Mouse (Mus musculus) heart, embryonic 12.5 days (tissue): ENCODE measurements around the gene Plekhh2. TPM values are rescaled to one million over a fixed set of nuclear protein-coding genes. Genes with fewer than 3 reads are reported as not detected.
A peak's percentile ranks its signal among the peaks of the same experiment; 100 is the strongest.

Experiments
- ATAC-seq: fragments of 200-750 bp; cut with Nextera tagmentation; 2 replicates; pipeline ENCODE4 v1.8.0; 2017; ENCODE audit warnings: moderate TSS enrichment, moderate library complexity; ENCODE audit not compliant: insufficient number of reproducible peaks, low FRiP score
- H3K27ac ChIP-seq: fragments of 300-500 bp; sonication (generic); 2 replicates; pipeline ENCODE4 v1.5.1; 2016; ENCODE audit warnings: mild to moderate bottlenecking, moderate library complexity; ENCODE audit not compliant: poor library complexity, severe bottlenecking
- H3K27me3 ChIP-seq: fragments of 300-500 bp; sonication (generic); replicated peaks from 2 replicates; pipeline ENCODE4 v1.6.1; 2016; ENCODE audit warnings: mild to moderate bottlenecking, moderate library complexity
- H3K36me3 ChIP-seq: fragments of 300-500 bp; sonication (generic); 2 replicates; pipeline ENCODE4 v1.6.1; 2016; ENCODE audit warnings: mild to moderate bottlenecking, moderate library complexity
- H3K4me1 ChIP-seq: fragments of 300-500 bp; sonication (generic); replicated peaks from 2 replicates; pipeline ENCODE4 v1.6.1; 2016; ENCODE audit warnings: mild to moderate bottlenecking
- H3K4me2 ChIP-seq: fragments of 300-500 bp; sonication (generic); 2 replicates; pipeline ENCODE4 v1.6.1; 2016; ENCODE audit warnings: mild to moderate bottlenecking, moderate library complexity
- H3K4me3 ChIP-seq: fragments of 300-500 bp; sonication (generic); 2 replicates; pipeline ENCODE4 v1.5.1; 2016; ENCODE audit warnings: mild to moderate bottlenecking
- H3K9ac ChIP-seq: fragments of 300-500 bp; sonication (generic); 2 replicates; pipeline ENCODE4 v1.6.1; 2016; ENCODE audit warnings: mild to moderate bottlenecking, moderate library complexity
- H3K9me3 ChIP-seq: fragments of 300-500 bp; sonication (generic); replicated peaks from 2 replicates; pipeline ENCODE4 v1.6.1; 2016; ENCODE audit warnings: mild to moderate bottlenecking, moderate library complexity
- WGBS: fragments of 180-500 bp; shearing (Covaris S2); methylation state at CpG from one replicate; pipeline ENCODE4 v1.1.7; 2016; 5-methylcytosine and 5-hydroxymethylcytosine counted together
- polyA plus RNA-seq: library from polyadenylated mRNA; unstranded; fragments of >200 nt; fragmentation: Nextera tagmentation; extraction: Ambion mirVana; gene quantifications from 2 replicates; pipeline ENCODE4 v1.2.1, GENCODE M21; 2016

The Plekhh2 gene
- polyA plus RNA-seq, 1 experiment from 2014 or later = 3.3 TPM

DNA sequence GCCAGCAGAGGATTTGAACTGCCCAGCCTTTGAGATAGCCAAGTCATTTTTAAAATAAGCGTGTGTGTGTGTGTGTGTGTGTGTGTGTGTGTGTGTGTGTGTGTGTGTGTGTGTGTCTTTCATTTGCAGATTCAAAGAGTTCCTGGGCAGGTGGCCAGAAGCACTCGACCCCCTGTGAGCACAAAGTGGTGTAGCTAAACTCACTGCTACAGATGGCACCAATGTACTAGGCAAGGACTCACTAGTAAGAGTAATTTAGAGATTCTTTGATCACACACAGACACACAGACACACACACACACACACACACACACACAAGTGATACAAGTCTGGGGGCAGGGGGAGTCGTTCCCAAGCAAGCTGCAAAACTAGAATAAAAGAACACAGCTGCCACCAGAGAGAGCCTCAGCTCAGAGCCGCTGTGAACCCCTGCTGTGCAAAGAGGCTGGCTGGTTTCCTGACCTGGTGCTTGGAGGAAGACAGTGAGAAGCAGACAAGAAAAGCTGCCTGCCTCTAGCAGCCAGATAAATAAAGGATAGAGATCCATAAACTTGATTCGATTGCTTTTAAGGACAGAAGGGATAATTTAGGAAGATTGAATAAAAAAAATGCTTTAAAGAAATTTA lies 19.3 kb upstream of the Plekhh2 start:
- no peak overlapping the region for H3K27ac ChIP-seq
- no peaks in the 10 kb centered on the region; the same call in 1 of the 2 replicates for H3K9me3 ChIP-seq
- H3K27me3 ChIP-seq = no peaks in the 10 kb centered on the region
- no peak overlapping the region for H3K4me2 ChIP-seq
- no peak overlapping the region for H3K9ac ChIP-seq
- no peak for ATAC-seq
- H3K4me1 ChIP-seq = no peaks in the 10 kb centered on the region
- no peaks in the 10 kb centered on the region for H3K36me3 ChIP-seq
- 43% methylated on average over 5 of the region's 5 CpGs for WGBS
- H3K4me3 ChIP-seq = no peak overlapping the region

- 82% methylated on average over 5 of the region's 5 CpGs for WGBS
- no peak for ATAC-seq
- H3K4me2 ChIP-seq = no peak overlapping the region
Observed at GRCm38 (mm10) chr17:84497026-84497425, 14.7 kb upstream of the Plekhh2 start.

DNA sequence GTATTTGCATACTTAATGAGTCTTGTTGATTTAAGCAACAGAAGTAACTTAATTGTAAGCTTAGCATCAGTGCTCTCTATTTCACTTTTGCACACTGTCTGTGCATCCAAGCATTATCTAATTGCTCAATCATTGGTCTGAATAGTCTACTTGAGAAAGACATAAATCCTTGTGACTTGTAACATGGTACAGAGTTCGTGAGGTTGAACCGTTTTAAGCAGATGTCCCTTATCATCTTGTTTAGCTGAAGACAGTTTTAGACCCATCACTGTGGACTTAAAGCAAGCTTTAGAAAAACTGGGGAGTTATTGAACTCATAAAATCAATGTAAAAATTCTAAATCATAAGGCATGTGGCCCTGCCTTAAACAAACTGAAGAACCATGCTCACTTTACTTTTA lies 14.1 kb upstream of the Plekhh2 start:
- H3K4me1 ChIP-seq = no peaks in the 10 kb centered on the region
- WGBS = 58% methylated on average over 2 of the region's 2 CpGs
- no peak for ATAC-seq
- no peaks in the 10 kb centered on the region for H3K9me3 ChIP-seq
- no peak overlapping the region for H3K4me3 ChIP-seq
- no peak overlapping the region for H3K27ac ChIP-seq
- H3K9ac ChIP-seq = no peak overlapping the region
- no peaks in the 10 kb centered on the region for H3K27me3 ChIP-seq
- H3K4me2 ChIP-seq = no peak overlapping the region
- H3K36me3 ChIP-seq = no peaks in the 10 kb centered on the region

More at GRCm38 (mm10) chr17:84497026-84497425, 14.7 kb upstream of the Plekhh2 start:
- Histone ChIP-seq H3K27ac (no peak overlapping the region), H3K4me3 (no peak overlapping the region), H3K36me3 (no peaks in the 10 kb centered on the region), H3K27me3 (no peaks in the 10 kb centered on the region), H3K9me3 (no peaks in the 10 kb centered on the region), H3K4me1 (no peaks in the 10 kb centered on the region), H3K9ac (no peak overlapping the region)

- no peak overlapping the region for H3K4me3 ChIP-seq
- no peaks in the 10 kb centered on the region for H3K27me3 ChIP-seq
- no peaks in the 10 kb centered on the region for H3K4me1 ChIP-seq
- H3K9me3 ChIP-seq = no peaks in the 10 kb centered on the region
- no peak overlapping the region for H3K27ac ChIP-seq
- H3K4me2 ChIP-seq = no peak overlapping the region
- H3K36me3 ChIP-seq = no peaks in the 10 kb centered on the region
- no peak for ATAC-seq
- H3K9ac ChIP-seq = no peak overlapping the region
- WGBS = 64% methylated on average over 3 of the region's 3 CpGs
Observed at GRCm38 (mm10) chr17:84497972-84498604, 13.6 kb upstream of the Plekhh2 start.

- ATAC-seq = no peak
- Histone ChIP-seq H3K4me1 (no peaks in the 10 kb centered on the region), H3K27me3 (no peaks in the 10 kb centered on the region), H3K36me3 (no peaks in the 10 kb centered on the region), H3K9ac (no peak overlapping the region), H3K4me3 (no peak overlapping the region), H3K4me2 (no peak overlapping the region), H3K27ac (no peak overlapping the region), H3K9me3 (no peaks in the 10 kb centered on the region)
- 67% methylated on average over 5 of the region's 5 CpGs for WGBS
Observed at GRCm38 (mm10) chr17:84498639-84499038, 13.1 kb upstream of the Plekhh2 start.

GRCm38 (mm10) chr17:84502341-84502740 lies 9.4 kb upstream of the Plekhh2 start:
- H3K4me2 ChIP-seq = no peak overlapping the region
- H3K27me3 ChIP-seq = no peaks in the 10 kb centered on the region
- H3K27ac ChIP-seq = no peak overlapping the region
- no peak overlapping the region for H3K4me3 ChIP-seq
- no peaks in the 10 kb centered on the region for H3K4me1 ChIP-seq
- ATAC-seq = no peak
- WGBS = 55% methylated on average over 3 of the region's 3 CpGs
- no peaks in the 10 kb centered on the region for H3K36me3 ChIP-seq
- H3K9me3 ChIP-seq = no peaks in the 10 kb centered on the region
- no peak overlapping the region for H3K9ac ChIP-seq

DNA sequence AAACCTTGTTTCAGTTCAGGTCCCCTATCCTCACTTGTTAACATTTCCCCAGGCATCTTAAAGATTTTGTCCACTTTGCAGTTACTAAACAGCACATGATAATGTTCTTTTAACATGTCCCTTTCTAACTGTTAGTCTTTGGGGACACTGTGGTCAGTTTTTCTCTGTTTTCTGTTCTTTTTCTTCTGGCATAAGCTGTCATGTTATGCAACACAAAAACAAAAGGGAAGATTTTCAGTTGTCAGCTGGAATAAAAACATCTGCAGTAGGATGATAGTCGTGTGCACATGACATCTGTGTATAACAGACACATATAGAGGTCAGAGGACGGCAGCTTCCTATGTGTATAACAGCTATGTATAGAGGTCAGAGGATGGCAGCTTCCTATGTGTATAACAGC lies 5.8 kb upstream of the Plekhh2 start:
- H3K4me3 ChIP-seq = no peak overlapping the region
- peaks cover 9% of the 10 kb centered on the region for H3K4me1 ChIP-seq
- no peak overlapping the region for H3K4me2 ChIP-seq
- no peak overlapping the region for H3K27ac ChIP-seq
- no peaks in the 10 kb centered on the region for H3K27me3 ChIP-seq
- WGBS = 69% methylated on average over 2 of the region's 2 CpGs
- no peak overlapping the region for H3K9ac ChIP-seq
- no peaks in the 10 kb centered on the region for H3K36me3 ChIP-seq
- no peaks in the 10 kb centered on the region for H3K9me3 ChIP-seq
- ATAC-seq = no peak

GRCm38 (mm10) chr17:84508736-84509135 lies 3.0 kb upstream of the Plekhh2 start:
- no peak for ATAC-seq
- WGBS = 40% methylated on average over 3 of the region's 3 CpGs
- Histone ChIP-seq H3K9me3 (no peaks in the 10 kb centered on the region), H3K4me3 (no peak overlapping the region), H3K4me2 (no peak overlapping the region), H3K27ac (no peak overlapping the region), H3K9ac (no peak overlapping the region), H3K4me1 (peaks cover 15% of the 10 kb centered on the region), H3K36me3 (no peaks in the 10 kb centered on the region), H3K27me3 (no peaks in the 10 kb centered on the region)

DNA sequence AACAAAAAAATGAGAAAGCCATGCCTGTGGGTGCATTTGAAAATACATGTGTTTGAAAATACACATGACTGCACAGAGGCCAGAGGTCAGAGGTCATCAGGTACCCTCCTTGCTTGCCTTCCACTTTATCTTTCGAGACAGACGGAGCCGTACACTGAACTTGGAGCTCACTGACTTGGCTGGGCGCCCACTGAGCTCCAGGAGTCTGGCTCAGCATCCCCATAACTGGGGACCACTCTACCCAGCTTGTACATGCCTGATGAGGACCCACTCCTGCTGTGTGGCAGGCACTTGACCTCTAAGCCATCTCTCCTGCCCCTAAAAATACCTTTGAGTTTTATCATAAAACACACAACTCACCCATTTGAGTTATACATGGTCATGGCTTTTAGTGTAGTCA lies 2.5 kb upstream of the Plekhh2 start:
- Histone ChIP-seq H3K36me3 (no peaks in the 10 kb centered on the region), H3K4me1 (peaks cover 15% of the 10 kb centered on the region), H3K27ac (peak overlapping the region; percentile 14; the same call in 1 of the 2 replicates), H3K9ac (no peak overlapping the region), H3K4me3 (no peak overlapping the region), H3K27me3 (no peaks in the 10 kb centered on the region), H3K9me3 (no peaks in the 10 kb centered on the region), H3K4me2 (no peak overlapping the region)
- 40% methylated on average over 4 of the region's 4 CpGs for WGBS
- ATAC-seq = no peak

DNA sequence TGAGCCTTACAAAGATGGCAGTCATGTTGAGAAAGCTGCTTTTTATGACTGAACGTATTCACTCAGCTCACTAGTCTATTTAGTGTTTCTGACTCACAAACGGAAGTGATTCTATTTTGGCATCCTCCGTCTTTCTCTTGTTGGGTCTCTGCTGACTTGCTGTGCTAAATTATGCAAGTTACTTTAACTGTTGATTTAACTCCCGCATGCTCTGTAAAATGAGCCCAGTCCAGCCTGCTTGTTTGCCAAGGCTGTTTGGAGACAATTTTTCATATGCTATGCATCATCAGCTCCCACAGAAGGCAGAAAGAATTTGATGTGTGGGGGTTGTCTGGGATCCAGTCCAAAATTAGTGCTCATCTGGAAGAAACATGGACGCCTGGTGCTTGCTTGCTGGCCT lies 1.3 kb upstream of the Plekhh2 start:
- Histone ChIP-seq H3K9me3 (no peaks in the 10 kb centered on the region), H3K9ac (no peak overlapping the region), H3K36me3 (no peaks in the 10 kb centered on the region), H3K27ac (no peak overlapping the region), H3K4me1 (peaks cover 15% of the 10 kb centered on the region), H3K27me3 (no peaks in the 10 kb centered on the region), H3K4me2 (no peak overlapping the region), H3K4me3 (no peak overlapping the region)
- WGBS = 60% methylated on average over 5 of the region's 5 CpGs
- no peak for ATAC-seq

DNA sequence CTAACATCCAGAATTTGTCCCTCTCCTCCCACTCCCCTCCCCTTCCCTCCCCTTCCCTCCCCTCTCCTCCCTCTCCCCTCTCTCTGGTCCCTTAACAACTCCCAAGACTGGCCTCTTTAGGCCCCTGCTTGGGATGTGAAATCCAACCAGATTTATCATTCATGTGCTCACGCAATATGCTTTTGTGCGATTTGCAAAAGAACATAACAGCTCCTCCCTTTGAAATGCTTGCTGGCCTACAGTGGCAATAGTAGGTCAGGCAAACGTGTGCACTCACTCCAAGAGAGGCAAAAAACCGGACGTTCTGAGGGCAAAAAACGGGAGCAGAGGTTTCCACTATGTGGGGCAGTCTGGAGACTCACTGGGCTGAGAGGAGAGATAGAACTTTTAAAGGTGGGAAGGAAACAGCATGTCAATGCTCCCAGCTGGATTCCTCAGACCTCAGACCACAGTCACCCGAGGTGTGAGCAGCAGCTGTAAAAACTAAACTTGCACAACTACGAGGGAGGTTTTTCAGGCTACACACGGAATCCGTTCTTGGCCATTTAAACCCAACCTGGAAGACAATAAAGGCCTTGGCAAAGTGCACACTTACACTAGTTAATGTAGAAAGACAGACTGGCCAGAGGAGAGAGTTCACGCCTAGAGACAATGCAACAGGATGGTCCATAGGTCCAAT lies 595 bp upstream of the Plekhh2 start:
- Histone ChIP-seq H3K4me3 (peak overlapping the region; percentile 86), H3K9me3 (no peaks in the 10 kb centered on the region), H3K27ac (peak overlapping the region; percentile 41; the same call in 1 of the 2 replicates), H3K36me3 (no peaks in the 10 kb centered on the region), H3K27me3 (no peaks in the 10 kb centered on the region), H3K9ac (peak overlapping the region; percentile 84; the same call in 1 of the 2 replicates), H3K4me1 (peaks cover 15% of the 10 kb centered on the region), H3K4me2 (peak overlapping the region; percentile 99)
- WGBS = 35% methylated on average over 11 of the region's 11 CpGs
- no peak for ATAC-seq
